Comparison of ENCODE assay signal across 9 mouse cellular contexts in genomic region chr7:19029084-19029653, GRCm38 (mm10). TPM values are rescaled to one million over a fixed set of nuclear protein-coding genes. Genes with fewer than 3 reads are reported as not detected.
DNase-seq lines count a peak whose midpoint lies in the region; ATAC-seq lines count a peak whose summit lies in the region.
"Had no signal": no experiment of that assay in that cellular context is flagged by ENCODE, and none has a peak within 500 bp of the region (broad histone marks: within the 10 kb centered on the region; RNA-seq: fewer than 3 reads in every experiment).

No protein-coding gene starts in this region.

- H3K36me3 ChIP-seq in forebrain, embryonic 10.5 days (replicated peaks) = peaks cover 58% of the 10 kb centered on the region
- H3K36me3 ChIP-seq in forebrain, embryonic 13.5 days (ENCODE audit: poor library complexity, severe bottlenecking) = peaks cover 56% of the 10 kb centered on the region
- peaks cover 9% of the 10 kb centered on the region; the same call in 1 of the 2 replicates for H3K36me3 ChIP-seq in hindbrain, embryonic 11.5 days (ENCODE audit: control insufficient read depth, insufficient read depth, low read length)
- peaks cover 59% of the 10 kb centered on the region for H3K36me3 ChIP-seq in limb, embryonic 12.5 days

- H3K27me3 ChIP-seq in forebrain, embryonic 10.5 days (ENCODE audit: poor library complexity, severe bottlenecking) = no peaks in the 10 kb centered on the region
- H3K27me3 ChIP-seq in forebrain, embryonic 13.5 days = no peaks in the 10 kb centered on the region
- H3K27me3 ChIP-seq in hindbrain, embryonic 11.5 days (ENCODE audit: control insufficient read depth, insufficient read depth, low read length) = no peaks in the 10 kb centered on the region
- no peaks in the 10 kb centered on the region for H3K27me3 ChIP-seq in limb, embryonic 12.5 days
- H3K27me3 ChIP-seq: lung, embryonic 15.5 days had no signal

- no peak overlapping the region for H3K4me2 ChIP-seq in forebrain, embryonic 13.5 days
- no peak overlapping the region for H3K4me2 ChIP-seq in hindbrain, embryonic 11.5 days (replicated peaks; ENCODE audit: low read depth, low read length)
- H3K4me2 ChIP-seq in limb, embryonic 12.5 days = no peak overlapping the region
- H3K4me2 ChIP-seq: lung, embryonic 15.5 days had no signal

- DNase-seq in forebrain, embryonic 10.5 days (ENCODE audit: extremely low spot score, low spot score) = peak; percentile 64
- DNase-seq in CD8-positive naive resting alpha-beta T cell, adult 2 months (ENCODE audit: low read depth in 2 of 2, low spot score in 2 of 2) = peak; percentile 35 to 53
- DNase-seq in embryo, embryonic 11 days = peak; percentile 73
- peak; percentile 81 for DNase-seq in hindbrain, embryonic 11.5 days (ENCODE audit: low spot score)
- DNase-seq in naive thymus-derived CD4-positive, alpha-beta T cell, adult 2 months (ENCODE audit: low read depth) = peak; percentile 69
- peak; percentile 35 for DNase-seq in yolk sac, embryonic 10.5 days (ENCODE audit: low spot score)

- H3K27ac ChIP-seq in forebrain, embryonic 10.5 days = no peak overlapping the region
- no peak overlapping the region for H3K27ac ChIP-seq in forebrain, embryonic 13.5 days
- H3K27ac ChIP-seq in hindbrain, embryonic 11.5 days (ENCODE audit: low read depth, low read length) = no peak overlapping the region
- no peak overlapping the region for H3K27ac ChIP-seq in limb, embryonic 12.5 days
- H3K27ac ChIP-seq: lung, embryonic 15.5 days had no signal

- ATAC-seq in forebrain, embryonic 13.5 days = no peak
- ATAC-seq in hindbrain, embryonic 11.5 days (ENCODE audit: low FRiP score) = peak; percentile 42
- ATAC-seq in limb, embryonic 12.5 days (ENCODE audit: insufficient number of reproducible peaks, insufficient read depth, low FRiP score, low TSS enrichment, low read depth) = peak; percentile 48; the same call in 1 of the 2 replicates

- no peak overlapping the region for H3K9ac ChIP-seq in forebrain, embryonic 13.5 days
- no peak overlapping the region for H3K9ac ChIP-seq in hindbrain, embryonic 11.5 days (ENCODE audit: low read depth, low read length)
- no peak overlapping the region for H3K9ac ChIP-seq in limb, embryonic 12.5 days (replicated peaks)
- H3K9ac ChIP-seq: lung, embryonic 15.5 days had no signal

- no peak overlapping the region for H3K4me3 ChIP-seq in forebrain, embryonic 10.5 days
- no peak overlapping the region for H3K4me3 ChIP-seq in forebrain, embryonic 13.5 days
- no peak overlapping the region for H3K4me3 ChIP-seq in hindbrain, embryonic 11.5 days (ENCODE audit: low read depth, low read length)
- H3K4me3 ChIP-seq in limb, embryonic 12.5 days (replicated peaks) = no peak overlapping the region
- H3K4me3 ChIP-seq: lung, embryonic 15.5 days had no signal

- no peaks in the 10 kb centered on the region for H3K9me3 ChIP-seq in forebrain, embryonic 10.5 days
- no peaks in the 10 kb centered on the region for H3K9me3 ChIP-seq in forebrain, embryonic 13.5 days (replicated peaks)
- no peaks in the 10 kb centered on the region for H3K9me3 ChIP-seq in hindbrain, embryonic 11.5 days (ENCODE audit: control insufficient read depth, low read length)
- no peaks in the 10 kb centered on the region for H3K9me3 ChIP-seq in limb, embryonic 12.5 days
- H3K9me3 ChIP-seq: lung, embryonic 15.5 days had no signal

- peaks cover 29% of the 10 kb centered on the region for H3K4me1 ChIP-seq in forebrain, embryonic 10.5 days
- H3K4me1 ChIP-seq in forebrain, embryonic 13.5 days = peaks cover 18% of the 10 kb centered on the region
- H3K4me1 ChIP-seq in hindbrain, embryonic 11.5 days (replicated peaks; ENCODE audit: control insufficient read depth, insufficient read depth, low read length) = no peaks in the 10 kb centered on the region
- H3K4me1 ChIP-seq in limb, embryonic 12.5 days (replicated peaks) = peaks cover 17% of the 10 kb centered on the region

- WGBS in forebrain, embryonic 10.5 days = 61% methylated on average over 6 of the region's 6 CpGs
- WGBS in forebrain, embryonic 13.5 days = 64% methylated on average over 6 of the region's 6 CpGs
- WGBS in hindbrain, embryonic 11.5 days = 64% methylated on average over 6 of the region's 6 CpGs
- 68% methylated on average over 6 of the region's 6 CpGs for WGBS in limb, embryonic 12.5 days

RNA-seq across cellular contexts. Expression of gene Sympk, which starts 5.0 kb away (rescaled TPM):
- 41.2 and 46.3 TPM in 2 replicates for polyA plus RNA-seq in forebrain, embryonic 10.5 days (2016; fragmentation: Nextera tagmentation; extraction: Ambion mirVana)
- polyA plus RNA-seq in forebrain, embryonic 13.5 days (2015; fragmentation: Nextera tagmentation; extraction: Ambion mirVana) = 34.3 and 36.7 TPM in 2 replicates
- polyA plus RNA-seq in hindbrain, embryonic 11.5 days (2014; fragmentation: Nextera tagmentation; extraction: Ambion mirVana) = 29.4 and 30.5 TPM in 2 replicates
- 51.9 and 56.0 TPM in 2 replicates for polyA plus RNA-seq in limb, embryonic 12.5 days (2016; fragmentation: Nextera tagmentation; extraction: Ambion mirVana)

RNA-seq across cellular contexts. Expression of gene Foxa3, which starts 5.8 kb away (rescaled TPM):
- not detected in 2 replicates for polyA plus RNA-seq in forebrain, embryonic 10.5 days (2016; fragmentation: Nextera tagmentation; extraction: Ambion mirVana)
- polyA plus RNA-seq in forebrain, embryonic 13.5 days (2015; fragmentation: Nextera tagmentation; extraction: Ambion mirVana) = not detected in 2 replicates
- polyA plus RNA-seq in hindbrain, embryonic 11.5 days (2014; fragmentation: Nextera tagmentation; extraction: Ambion mirVana) = not detected in 2 replicates
- 0.81 and 1.8 TPM in 2 replicates for polyA plus RNA-seq in limb, embryonic 12.5 days (2016; fragmentation: Nextera tagmentation; extraction: Ambion mirVana)

RNA-seq across cellular contexts. Expression of gene Rsph6a, which starts 25.3 kb away (rescaled TPM):
- not detected in 2 replicates for polyA plus RNA-seq in forebrain, embryonic 10.5 days (2016; fragmentation: Nextera tagmentation; extraction: Ambion mirVana)
- not detected in 2 replicates for polyA plus RNA-seq in forebrain, embryonic 13.5 days (2015; fragmentation: Nextera tagmentation; extraction: Ambion mirVana)
- not detected in 2 replicates for polyA plus RNA-seq in hindbrain, embryonic 11.5 days (2014; fragmentation: Nextera tagmentation; extraction: Ambion mirVana)
- polyA plus RNA-seq in limb, embryonic 12.5 days (2016; fragmentation: Nextera tagmentation; extraction: Ambion mirVana) = not detected in 2 replicates
- polyA plus RNA-seq: lung, embryonic 15.5 days had no signal

RNA-seq across cellular contexts. Expression of gene Irf2bp1, which starts 25.3 kb away (rescaled TPM):
- polyA plus RNA-seq in forebrain, embryonic 10.5 days (2016; fragmentation: Nextera tagmentation; extraction: Ambion mirVana) = 21.3 and 22.1 TPM in 2 replicates
- polyA plus RNA-seq in forebrain, embryonic 13.5 days (2015; fragmentation: Nextera tagmentation; extraction: Ambion mirVana) = 22.1 and 23.3 TPM in 2 replicates
- polyA plus RNA-seq in hindbrain, embryonic 11.5 days (2014; fragmentation: Nextera tagmentation; extraction: Ambion mirVana) = 25.2 and 26.0 TPM in 2 replicates
- polyA plus RNA-seq in limb, embryonic 12.5 days (2016; fragmentation: Nextera tagmentation; extraction: Ambion mirVana) = 44.4 and 47.5 TPM in 2 replicates

RNA-seq across cellular contexts. Expression of gene Mypop, which starts 38.1 kb away (rescaled TPM):
- 3.9 and 4.4 TPM in 2 replicates for polyA plus RNA-seq in forebrain, embryonic 10.5 days (2016; fragmentation: Nextera tagmentation; extraction: Ambion mirVana)
- polyA plus RNA-seq in forebrain, embryonic 13.5 days (2015; fragmentation: Nextera tagmentation; extraction: Ambion mirVana) = 2.8 TPM in 2 replicates
- polyA plus RNA-seq in hindbrain, embryonic 11.5 days (2014; fragmentation: Nextera tagmentation; extraction: Ambion mirVana) = 4.6 TPM in 2 replicates
- 6.4 and 6.5 TPM in 2 replicates for polyA plus RNA-seq in limb, embryonic 12.5 days (2016; fragmentation: Nextera tagmentation; extraction: Ambion mirVana)
